In genomic region chr11:69379600-69379999, GRCm38 (mm10) we compare ENCODE assay signal across 25 mouse cellular contexts. TPM values are rescaled to one million over a fixed set of nuclear protein-coding genes. Genes with fewer than 3 reads are reported as not detected.
A peak's percentile ranks its signal among the peaks of the same experiment; 100 is the strongest.
DNase-seq lines count a peak whose midpoint lies in the region; ATAC-seq and TF ChIP-seq lines count a peak whose summit lies in the region.
"Had no signal": no experiment of that assay in that cellular context is flagged by ENCODE, and none has a peak within 500 bp of the region (broad histone marks: within the 10 kb centered on the region; RNA-seq: fewer than 3 reads in every experiment).

No protein-coding gene starts in this region.

- H3K27me3 ChIP-seq in megakaryocyte, embryonic 14.5 days (replicated peaks): peaks cover 26% of the 10 kb centered on the region
- H3K27me3 ChIP-seq in liver, embryonic 15.5 days: no peaks in the 10 kb centered on the region
- H3K27me3 ChIP-seq in heart, embryonic 12.5 days (replicated peaks): no peaks in the 10 kb centered on the region
- H3K27me3 ChIP-seq: embryonic facial prominence, embryonic 13.5 days; forebrain, embryonic 15.5 days; hindbrain, embryonic 15.5 days; limb, embryonic 13.5 days had no signal

- WGBS in liver, embryonic 15.5 days (ENCODE audit: insufficient replicate concordance): 43% methylated on average over 3 of the region's 3 CpGs
- 61% methylated on average over 3 of the region's 3 CpGs for WGBS in heart, embryonic 12.5 days

- no peaks in the 10 kb centered on the region for H3K36me3 ChIP-seq in megakaryocyte, embryonic 14.5 days (replicated peaks; ENCODE audit: low read length)
- 0 out of 2 replicates have a peak, but pooled peaks cover 3% of the 10 kb centered on the region for H3K36me3 ChIP-seq in liver, embryonic 15.5 days (replicated peaks)
- peaks cover 6% of the 10 kb centered on the region; the same call in 1 of the 2 replicates for H3K36me3 ChIP-seq in heart, embryonic 12.5 days
- H3K36me3 ChIP-seq: forebrain, embryonic 15.5 days; hindbrain, embryonic 15.5 days had no signal

- peaks cover 41% of the 10 kb centered on the region for H3K4me1 ChIP-seq in megakaryocyte, embryonic 14.5 days
- H3K4me1 ChIP-seq in bone marrow macrophage, adult 2 months (ENCODE audit: control insufficient read depth, insufficient read depth, low read length): peaks cover 14% of the 10 kb centered on the region
- H3K4me1 ChIP-seq in liver, embryonic 15.5 days (replicated peaks): peaks cover 33% of the 10 kb centered on the region
- peaks cover 18% of the 10 kb centered on the region for H3K4me1 ChIP-seq in heart, embryonic 12.5 days (replicated peaks)
- H3K4me1 ChIP-seq: forebrain, embryonic 10.5 days; hindbrain, embryonic 10.5 days; hindbrain, embryonic 15.5 days had no signal

- H3K4me3 ChIP-seq in megakaryocyte, embryonic 14.5 days (replicated peaks): peak overlapping the region; percentile 44
- H3K4me3 ChIP-seq in bone marrow macrophage, adult 2 months (ENCODE audit: insufficient read depth, low read length): no peak overlapping the region
- no peak overlapping the region for H3K4me3 ChIP-seq in liver, embryonic 15.5 days (replicated peaks)
- no peak overlapping the region for H3K4me3 ChIP-seq in heart, embryonic 12.5 days
- H3K4me3 ChIP-seq: embryonic facial prominence, embryonic 13.5 days; forebrain, embryonic 10.5 days; forebrain, embryonic 15.5 days; hindbrain, embryonic 10.5 days; hindbrain, embryonic 15.5 days; limb, embryonic 13.5 days had no signal

- no peaks in the 10 kb centered on the region for H3K9me3 ChIP-seq in megakaryocyte, embryonic 14.5 days
- no peaks in the 10 kb centered on the region for H3K9me3 ChIP-seq in liver, embryonic 15.5 days (replicated peaks)
- H3K9me3 ChIP-seq in heart, embryonic 12.5 days (replicated peaks): no peaks in the 10 kb centered on the region
- H3K9me3 ChIP-seq: embryonic facial prominence, embryonic 13.5 days; forebrain, embryonic 10.5 days; forebrain, embryonic 15.5 days; hindbrain, embryonic 10.5 days; hindbrain, embryonic 15.5 days; limb, embryonic 13.5 days had no signal

- no peak for TF ChIP-seq CTCF in bone marrow macrophage, adult 2 months (IDR thresholded peaks at IDR 0.05; ENCODE audit: low read depth, low read length)

- no peak for TF ChIP-seq POLR2A in bone marrow macrophage, adult 2 months (IDR thresholded peaks at IDR 0.05; ENCODE audit: borderline replicate concordance, low read depth, low read length)

- H3K9ac ChIP-seq in liver, embryonic 15.5 days: no peak overlapping the region
- no peak overlapping the region for H3K9ac ChIP-seq in heart, embryonic 12.5 days
- H3K9ac ChIP-seq: embryonic facial prominence, embryonic 13.5 days; forebrain, embryonic 15.5 days; hindbrain, embryonic 15.5 days; limb, embryonic 13.5 days; lung, embryonic 14.5 days had no signal

- DNase-seq in yolk sac, embryonic 10.5 days (ENCODE audit: low spot score): peak; percentile 56
- no peak for DNase-seq in right cerebral cortex, postnatal 14 days
- DNase-seq: adrenal gland, adult 8-10 months; B cell, adult 2 months; cerebellum, adult 11 months; cerebellum, adult 9-11 months; heart, postnatal 14 days; kidney, adult 11 months; kidney, postnatal 14 days; lung, embryonic 14.5 days; midbrain, embryonic 14.5 days; right cerebral cortex, postnatal 4 days had no signal

- ATAC-seq in megakaryocyte, adult 5-6 weeks (ENCODE audit: poor library complexity, severe bottlenecking): no peak; the same call in 1 of the 2 replicates
- peak; percentile 49 for ATAC-seq in liver, embryonic 15.5 days (ENCODE audit: insufficient read depth)
- no peak for ATAC-seq in heart, embryonic 12.5 days (ENCODE audit: insufficient number of reproducible peaks, low FRiP score)
- ATAC-seq: activated CD4-positive, CD25-positive, alpha-beta regulatory T cell, adult 4 months; forebrain, embryonic 15.5 days; inflammation-experienced regulatory T-cells, adult 6 months had no signal

- H3K4me2 ChIP-seq in liver, embryonic 15.5 days: no peak overlapping the region
- H3K4me2 ChIP-seq in heart, embryonic 12.5 days: no peak overlapping the region
- H3K4me2 ChIP-seq: embryonic facial prominence, embryonic 13.5 days; forebrain, embryonic 15.5 days; hindbrain, embryonic 15.5 days; limb, embryonic 13.5 days; lung, embryonic 14.5 days had no signal

- H3K27ac ChIP-seq in bone marrow macrophage, adult 2 months (ENCODE audit: insufficient read depth, low read depth, low read length): peak overlapping the region; percentile 66
- 0 out of 2 replicates have a peak overlapping the region, but pooled peaks have one; percentile 3 for H3K27ac ChIP-seq in liver, embryonic 15.5 days (replicated peaks)
- no peak overlapping the region; the same call in 1 of the 2 replicates for H3K27ac ChIP-seq in heart, embryonic 12.5 days (ENCODE audit: poor library complexity, severe bottlenecking)
- H3K27ac ChIP-seq: embryonic facial prominence, embryonic 13.5 days; forebrain, embryonic 10.5 days; forebrain, embryonic 15.5 days; hindbrain, embryonic 10.5 days; hindbrain, embryonic 15.5 days; limb, embryonic 13.5 days had no signal

RNA-seq across cellular contexts. Expression of gene Chd3, which starts 10.4 kb away (rescaled TPM):
- polyA plus RNA-seq in megakaryocyte, embryonic 14.5 days (2012; ENCODE audit: insufficient read depth, low replicate concordance): 14.5 and 29.7 TPM in 2 replicates
- total RNA-seq in megakaryocyte, adult 5-6 weeks (2015): 13.6 and 13.9 TPM in 2 replicates
- total RNA-seq in megakaryocyte, adult 5-6 weeks (2017): 17.1 and 19.8 TPM in 2 replicates
- 134 and 137 TPM in 2 replicates for polyA plus RNA-seq in bone marrow macrophage, adult 2 months (2012; ENCODE audit: insufficient read depth, insufficient read length, missing spikeins)
- polyA plus RNA-seq in liver, embryonic 15.5 days (2015; fragmentation: Nextera tagmentation; extraction: Ambion mirVana): 3.4 and 5.8 TPM in 2 replicates
- 19.2 and 23.5 TPM in 2 replicates for polyA plus RNA-seq in heart, embryonic 12.5 days (2016; fragmentation: Nextera tagmentation; extraction: Ambion mirVana)

RNA-seq across cellular contexts. Expression of gene Naa38, which starts 15.7 kb away (rescaled TPM):
- polyA plus RNA-seq in megakaryocyte, embryonic 14.5 days (2012; ENCODE audit: insufficient read depth, low replicate concordance): 33.8 and 159 TPM in 2 replicates
- 90.6 and 105 TPM in 2 replicates for total RNA-seq in megakaryocyte, adult 5-6 weeks (2015)
- 147 and 161 TPM in 2 replicates for total RNA-seq in megakaryocyte, adult 5-6 weeks (2017)
- 69.8 and 73.7 TPM in 2 replicates for polyA plus RNA-seq in bone marrow macrophage, adult 2 months (2012; ENCODE audit: insufficient read depth, insufficient read length, missing spikeins)
- 77.2 and 88.0 TPM in 2 replicates for polyA plus RNA-seq in liver, embryonic 15.5 days (2015; fragmentation: Nextera tagmentation; extraction: Ambion mirVana)
- polyA plus RNA-seq in heart, embryonic 12.5 days (2016; fragmentation: Nextera tagmentation; extraction: Ambion mirVana): 147 and 150 TPM in 2 replicates

RNA-seq across cellular contexts. Expression of gene Cyb5d1, which starts 15.8 kb away (rescaled TPM):
- 0.25 and 2.4 TPM in 2 replicates for polyA plus RNA-seq in megakaryocyte, embryonic 14.5 days (2012; ENCODE audit: insufficient read depth, low replicate concordance)
- total RNA-seq in megakaryocyte, adult 5-6 weeks (2015): 11.6 and 15.3 TPM in 2 replicates
- total RNA-seq in megakaryocyte, adult 5-6 weeks (2017): 24.0 and 28.1 TPM in 2 replicates
- polyA plus RNA-seq in bone marrow macrophage, adult 2 months (2012; ENCODE audit: insufficient read depth, insufficient read length, missing spikeins): 22.5 and 23.2 TPM in 2 replicates
- 9.6 and 11.0 TPM in 2 replicates for polyA plus RNA-seq in liver, embryonic 15.5 days (2015; fragmentation: Nextera tagmentation; extraction: Ambion mirVana)
- polyA plus RNA-seq in heart, embryonic 12.5 days (2016; fragmentation: Nextera tagmentation; extraction: Ambion mirVana): 24.8 and 27.1 TPM in 2 replicates

RNA-seq across cellular contexts. Expression of gene Tmem88, which starts 18.4 kb away (rescaled TPM):
- 0.35 TPM in 1 of 2 replicates, not detected in the other for polyA plus RNA-seq in megakaryocyte, embryonic 14.5 days (2012; ENCODE audit: insufficient read depth, low replicate concordance)
- total RNA-seq in megakaryocyte, adult 5-6 weeks (2015): 0.14 TPM in 1 of 2 replicates, not detected in the other
- total RNA-seq in megakaryocyte, adult 5-6 weeks (2017): 0.18 TPM in 1 of 2 replicates, not detected in the other
- polyA plus RNA-seq in bone marrow macrophage, adult 2 months (2012; ENCODE audit: insufficient read depth, insufficient read length, missing spikeins): not detected in 2 replicates
- 6.6 and 7.1 TPM in 2 replicates for polyA plus RNA-seq in liver, embryonic 15.5 days (2015; fragmentation: Nextera tagmentation; extraction: Ambion mirVana)
- 34.4 and 35.7 TPM in 2 replicates for polyA plus RNA-seq in heart, embryonic 12.5 days (2016; fragmentation: Nextera tagmentation; extraction: Ambion mirVana)

RNA-seq across cellular contexts. Expression of gene Kdm6b, which starts 33.9 kb away (rescaled TPM):
- polyA plus RNA-seq in megakaryocyte, embryonic 14.5 days (2012; ENCODE audit: insufficient read depth, low replicate concordance): 44.5 and 45.4 TPM in 2 replicates
- total RNA-seq in megakaryocyte, adult 5-6 weeks (2015): 27.1 and 29.0 TPM in 2 replicates
- 5.0 and 6.7 TPM in 2 replicates for total RNA-seq in megakaryocyte, adult 5-6 weeks (2017)
- 8.1 and 9.3 TPM in 2 replicates for polyA plus RNA-seq in bone marrow macrophage, adult 2 months (2012; ENCODE audit: insufficient read depth, insufficient read length, missing spikeins)
- polyA plus RNA-seq in liver, embryonic 15.5 days (2015; fragmentation: Nextera tagmentation; extraction: Ambion mirVana): 4.0 TPM in 2 replicates
- 24.9 and 25.4 TPM in 2 replicates for polyA plus RNA-seq in heart, embryonic 12.5 days (2016; fragmentation: Nextera tagmentation; extraction: Ambion mirVana)
